Mouse (Mus musculus) heart, adult 2 months (tissue): ENCODE data around the gene Car10.

Source experiments
- CTCF ChIP-seq: fragments of 200-600 bp; IDR thresholded peaks from 2 replicates; pipeline ENCODE4 v1.8.1; 2022; ENCODE audit warnings: antibody characterized with exemption, mild to moderate bottlenecking, moderate library complexity
- EP300 ChIP-seq: fragments of 200-500 bp; IDR thresholded peaks from 2 replicates; pipeline ENCODE4 v1.6.1; 2011; ENCODE audit warnings: low read depth, low read length, control low read depth; ENCODE audit not compliant: insufficient read depth
- POLR2A ChIP-seq: fragments of 200-500 bp; IDR thresholded peaks from 2 replicates; pipeline ENCODE4 v1.6.1; 2011; ENCODE audit warnings: mild to moderate bottlenecking, low read depth, low read length, control low read depth; ENCODE audit not compliant: insufficient read depth

GRCm38 (mm10) chr11:93431482-93431881 lies 333.7 kb downstream of the Car10 start:
- TF ChIP-seq CTCF = no peak
- no peak for TF ChIP-seq POLR2A
- TF ChIP-seq EP300 = no peak
